Mouse (Mus musculus) embryonic facial prominence, embryonic 13.5 days (tissue): ENCODE measurements at regions not wholly inside any gene's neighbourhood (a gene's known extent, or its start where the extent isn't known, plus 50 kb on each side); places are given as distances from the start of the nearest gene placed in this dataset.

Experiments
- ATAC-seq: fragments of 200-750 bp; cut with Nextera tagmentation; 2 replicates; pipeline ENCODE4 v1.8.0; 2017; ENCODE audit warnings: low read depth; ENCODE audit not compliant: insufficient number of reproducible peaks, insufficient read depth, low FRiP score, low TSS enrichment
- H3K27ac ChIP-seq: fragments of 300-500 bp; sonication (generic); 2 replicates; pipeline ENCODE4 v1.5.1; 2015; ENCODE audit warnings: moderate library complexity, mild to moderate bottlenecking, inconsistent platforms
- H3K27me3 ChIP-seq: fragments of 300-500 bp; sonication (generic); 2 replicates; pipeline ENCODE4 v1.6.1; 2015; ENCODE audit warnings: mild to moderate bottlenecking, inconsistent platforms
- H3K36me3 ChIP-seq: fragments of 300-500 bp; sonication (generic); 2 replicates; pipeline ENCODE4 v1.6.1; 2015; ENCODE audit warnings: mild to moderate bottlenecking, inconsistent platforms
- H3K4me1 ChIP-seq: fragments of 300-500 bp; sonication (generic); 2 replicates; pipeline ENCODE4 v1.6.1; 2015; ENCODE audit warnings: inconsistent platforms
- H3K4me2 ChIP-seq: fragments of 300-500 bp; sonication (generic); 2 replicates; pipeline ENCODE4 v1.6.1; 2015; ENCODE audit warnings: moderate library complexity, mild to moderate bottlenecking, inconsistent platforms
- H3K4me3 ChIP-seq: fragments of 300-500 bp; sonication (generic); 2 replicates; pipeline ENCODE4 v1.5.1; 2015; ENCODE audit warnings: mild to moderate bottlenecking, inconsistent platforms
- H3K9ac ChIP-seq: fragments of 300-500 bp; sonication (generic); 2 replicates; pipeline ENCODE4 v1.6.1; 2015; ENCODE audit warnings: mild to moderate bottlenecking, inconsistent platforms
- H3K9me3 ChIP-seq: fragments of 300-500 bp; sonication (generic); 2 replicates; pipeline ENCODE4 v1.6.1; 2016; ENCODE audit warnings: inconsistent platforms
- WGBS: fragments of 180-500 bp; shearing (Covaris S2); methylation state at CpG from one replicate; pipeline ENCODE4 v1.1.7; 2015; ENCODE audit warnings: mixed read lengths; 5-methylcytosine and 5-hydroxymethylcytosine counted together

DNA sequence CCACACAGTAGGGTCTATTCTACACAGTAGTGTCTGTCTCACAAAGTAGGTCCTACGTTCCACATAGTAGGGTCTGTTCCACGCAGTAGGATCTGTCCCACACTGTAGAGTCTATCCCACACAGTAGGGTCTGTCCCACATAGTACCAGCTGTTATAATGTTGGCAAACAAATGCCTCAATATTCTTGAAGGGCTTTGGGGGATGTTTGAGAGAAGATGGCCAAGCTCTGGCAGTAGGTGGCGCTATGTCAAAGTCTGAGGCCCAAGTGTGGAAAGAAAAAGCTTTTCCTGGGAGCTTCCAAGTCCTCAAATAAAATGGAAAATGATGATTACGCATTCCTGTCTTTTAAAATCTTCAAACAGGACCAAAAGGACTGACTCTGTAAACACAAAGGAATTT, 125.7 kb downstream of the 9530068E07Rik start:
- 38% methylated on average over 4 of the region's 4 CpGs for WGBS
- no peak overlapping the region for H3K4me3 ChIP-seq
- no peak overlapping the region for H3K9ac ChIP-seq
- no peak overlapping the region for H3K4me2 ChIP-seq
- no peak overlapping the region for H3K27ac ChIP-seq
- no peaks in the 10 kb centered on the region for H3K9me3 ChIP-seq
- no peaks in the 10 kb centered on the region for H3K27me3 ChIP-seq
- no peak for ATAC-seq
- no peaks in the 10 kb centered on the region for H3K36me3 ChIP-seq
- H3K4me1 ChIP-seq, result no peaks in the 10 kb centered on the region

- Histone ChIP-seq H3K9me3 (no peaks in the 10 kb centered on the region), H3K36me3 (no peaks in the 10 kb centered on the region), H3K4me3 (no peak overlapping the region), H3K27ac (no peak overlapping the region), H3K4me1 (no peaks in the 10 kb centered on the region), H3K27me3 (no peaks in the 10 kb centered on the region), H3K4me2 (no peak overlapping the region), H3K9ac (no peak overlapping the region)
- no peak for ATAC-seq
- 66% methylated on average over 3 of the region's 3 CpGs for WGBS
Observed at GRCm38 (mm10) chr11:52522384-52522783, 126.2 kb downstream of the 9530068E07Rik start.

DNA sequence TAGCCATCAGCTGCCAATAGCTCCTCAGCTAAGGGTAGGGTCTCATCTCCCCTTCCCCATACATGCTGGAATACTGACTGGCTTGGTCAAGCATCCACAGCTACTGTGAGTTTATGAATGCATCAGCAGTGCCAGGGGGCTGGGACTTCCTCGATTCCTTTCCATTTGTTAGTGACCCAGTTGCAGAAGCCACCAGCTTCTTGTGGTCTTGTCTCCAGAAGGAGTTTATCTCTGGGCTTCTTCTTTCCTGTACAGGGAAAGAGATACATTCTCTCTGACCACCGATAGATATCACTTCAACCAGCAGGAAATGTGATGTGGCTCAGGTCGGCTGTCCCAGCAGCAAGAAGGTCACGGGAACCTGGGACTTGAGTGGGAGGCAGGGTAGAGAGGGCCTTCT, 127.0 kb downstream of the 9530068E07Rik start:
- Histone ChIP-seq H3K27ac (no peak overlapping the region), H3K27me3 (no peaks in the 10 kb centered on the region), H3K4me2 (no peak overlapping the region), H3K9ac (no peak overlapping the region), H3K4me3 (no peak overlapping the region), H3K36me3 (no peaks in the 10 kb centered on the region), H3K9me3 (no peaks in the 10 kb centered on the region), H3K4me1 (no peaks in the 10 kb centered on the region)
- no peak for ATAC-seq
- WGBS, result 77% methylated on average over 4 of the region's 4 CpGs

- H3K4me2 ChIP-seq, result no peak overlapping the region
- no peaks in the 10 kb centered on the region for H3K4me1 ChIP-seq
- H3K9me3 ChIP-seq, result no peaks in the 10 kb centered on the region
- no peaks in the 10 kb centered on the region for H3K27me3 ChIP-seq
- no peak overlapping the region for H3K4me3 ChIP-seq
- H3K9ac ChIP-seq, result no peak overlapping the region
- WGBS, result 58% methylated on average over 2 of the region's 2 CpGs
- no peaks in the 10 kb centered on the region for H3K36me3 ChIP-seq
- no peak overlapping the region for H3K27ac ChIP-seq
- no peak for ATAC-seq
Observed at GRCm38 (mm10) chr11:52523671-52524070, 127.4 kb downstream of the 9530068E07Rik start.

GRCm38 (mm10) chr11:52525446-52525845, 129.2 kb downstream of the 9530068E07Rik start:
- no peaks in the 10 kb centered on the region for H3K4me1 ChIP-seq
- 48% methylated on average over 6 of the region's 6 CpGs for WGBS
- no peak overlapping the region for H3K9ac ChIP-seq
- no peaks in the 10 kb centered on the region for H3K36me3 ChIP-seq
- H3K27ac ChIP-seq, result no peak overlapping the region
- no peak for ATAC-seq
- no peaks in the 10 kb centered on the region for H3K27me3 ChIP-seq
- H3K9me3 ChIP-seq, result no peaks in the 10 kb centered on the region
- H3K4me2 ChIP-seq, result no peak overlapping the region
- H3K4me3 ChIP-seq, result no peak overlapping the region

- Histone ChIP-seq H3K9me3 (no peaks in the 10 kb centered on the region), H3K4me3 (no peak overlapping the region), H3K9ac (no peak overlapping the region), H3K4me2 (no peak overlapping the region), H3K4me1 (no peaks in the 10 kb centered on the region), H3K36me3 (no peaks in the 10 kb centered on the region), H3K27ac (no peak overlapping the region), H3K27me3 (no peaks in the 10 kb centered on the region)
- 79% methylated on average over 6 of the region's 6 CpGs for WGBS
- no peak for ATAC-seq
Observed at GRCm38 (mm10) chr11:52526306-52526705, 130.1 kb downstream of the 9530068E07Rik start.

DNA sequence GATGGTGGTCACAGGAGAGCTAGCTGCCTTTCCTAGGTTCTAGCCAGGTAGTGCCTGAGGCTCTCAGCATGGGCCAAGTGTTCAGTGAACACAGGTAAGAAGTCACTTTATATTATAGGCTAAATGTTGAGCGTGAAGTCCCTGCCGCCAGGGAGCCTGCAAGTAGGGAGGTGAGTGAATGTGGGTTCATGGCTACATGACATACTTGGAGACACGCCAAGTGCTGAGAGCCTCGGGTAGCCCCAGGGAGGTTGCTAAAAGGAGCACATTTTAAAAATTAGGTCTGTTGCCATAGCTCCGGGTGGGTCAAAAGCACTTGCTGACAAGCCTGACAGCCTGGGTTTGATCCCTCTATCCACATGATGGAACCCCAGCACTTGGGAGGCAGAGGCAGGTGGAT, 137.2 kb downstream of the 9530068E07Rik start:
- H3K4me2 ChIP-seq, result no peak overlapping the region
- H3K27me3 ChIP-seq, result no peaks in the 10 kb centered on the region
- 46% methylated on average over 5 of the region's 5 CpGs for WGBS
- ATAC-seq, result no peak
- no peaks in the 10 kb centered on the region for H3K9me3 ChIP-seq
- no peak overlapping the region for H3K4me3 ChIP-seq
- H3K9ac ChIP-seq, result no peak overlapping the region
- H3K36me3 ChIP-seq, result no peaks in the 10 kb centered on the region
- peaks cover 7% of the 10 kb centered on the region for H3K4me1 ChIP-seq
- H3K27ac ChIP-seq, result no peak overlapping the region

- no peak overlapping the region for H3K4me2 ChIP-seq
Observed at GRCm38 (mm10) chr11:52534586-52534985, 138.4 kb downstream of the 9530068E07Rik start.

GRCm38 (mm10) chr11:52536211-52536610, 140.0 kb downstream of the 9530068E07Rik start:
- H3K9ac ChIP-seq, result no peak overlapping the region
- no peaks in the 10 kb centered on the region for H3K9me3 ChIP-seq
- ATAC-seq, result no peak
- H3K27me3 ChIP-seq, result no peaks in the 10 kb centered on the region
- 73% methylated on average over 2 of the region's 2 CpGs for WGBS
- H3K4me3 ChIP-seq, result no peak overlapping the region
- no peak overlapping the region for H3K27ac ChIP-seq
- H3K4me2 ChIP-seq, result no peak overlapping the region
- peaks cover 11% of the 10 kb centered on the region for H3K4me1 ChIP-seq
- H3K36me3 ChIP-seq, result no peaks in the 10 kb centered on the region

More at GRCm38 (mm10) chr11:52534586-52534985, 138.4 kb downstream of the 9530068E07Rik start:
- H3K9me3 ChIP-seq, result no peaks in the 10 kb centered on the region
- H3K4me3 ChIP-seq, result no peak overlapping the region
- no peak overlapping the region for H3K27ac ChIP-seq
- peaks cover 7% of the 10 kb centered on the region for H3K4me1 ChIP-seq
- no peak overlapping the region for H3K9ac ChIP-seq
- no peaks in the 10 kb centered on the region for H3K27me3 ChIP-seq
- no peak for ATAC-seq
- 64% methylated on average over 13 of the region's 13 CpGs for WGBS
- no peaks in the 10 kb centered on the region for H3K36me3 ChIP-seq

DNA sequence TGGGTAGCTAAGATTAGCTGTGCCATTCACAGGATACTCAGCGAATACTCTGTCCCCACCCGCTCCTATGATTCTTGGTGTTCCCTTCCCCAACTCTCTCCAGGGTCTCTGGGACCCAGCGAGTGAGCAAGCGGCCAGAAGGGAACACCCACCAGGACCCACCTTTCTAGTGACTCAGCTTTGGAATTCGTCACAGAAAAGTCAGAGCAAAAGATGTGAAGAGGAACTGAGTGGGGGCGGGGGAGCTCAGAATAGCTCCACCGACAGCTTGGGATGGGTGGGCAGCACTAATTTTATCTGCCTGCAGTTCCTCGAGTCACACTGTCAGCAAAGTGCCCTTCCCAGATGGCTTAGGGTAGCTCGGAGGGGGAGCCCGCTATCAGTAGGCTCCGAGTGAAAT, 140.6 kb downstream of the 9530068E07Rik start:
- Histone ChIP-seq H3K4me3 (no peak overlapping the region), H3K9me3 (no peaks in the 10 kb centered on the region), H3K9ac (no peak overlapping the region), H3K27me3 (no peaks in the 10 kb centered on the region), H3K27ac (no peak overlapping the region), H3K4me2 (no peak overlapping the region), H3K36me3 (no peaks in the 10 kb centered on the region), H3K4me1 (peaks cover 11% of the 10 kb centered on the region)
- ATAC-seq, result no peak
- WGBS, result 64% methylated on average over 11 of the region's 11 CpGs

- Histone ChIP-seq H3K27me3 (no peaks in the 10 kb centered on the region), H3K36me3 (no peaks in the 10 kb centered on the region), H3K27ac (no peak overlapping the region), H3K4me2 (no peak overlapping the region), H3K4me3 (no peak overlapping the region), H3K9me3 (no peaks in the 10 kb centered on the region), H3K4me1 (peaks cover 11% of the 10 kb centered on the region), H3K9ac (no peak overlapping the region)
- WGBS, result 67% methylated on average over 4 of the region's 4 CpGs
- ATAC-seq, result no peak
Observed at GRCm38 (mm10) chr11:52537819-52538435, 141.7 kb downstream of the 9530068E07Rik start.

DNA sequence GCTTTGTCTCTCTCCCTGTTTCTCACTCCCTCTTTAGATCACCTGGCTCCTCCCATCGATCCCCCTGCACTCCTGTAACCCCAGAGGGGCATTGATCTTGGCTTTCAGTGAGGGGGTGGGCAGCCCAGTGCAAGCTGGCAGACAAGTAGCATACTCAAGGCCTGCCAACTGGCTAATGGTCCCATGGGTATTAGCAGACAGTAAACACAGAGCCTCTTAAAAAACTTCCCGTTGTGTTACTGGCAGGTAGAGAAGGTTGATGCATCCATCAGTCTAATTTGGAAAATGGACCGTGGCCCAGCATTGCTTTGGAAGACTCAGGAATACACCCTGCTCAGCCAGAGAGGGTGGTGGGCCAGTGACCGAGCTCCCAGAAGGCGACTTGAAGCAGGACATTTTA, 145.0 kb downstream of the 9530068E07Rik start:
- H3K9ac ChIP-seq, result no peak overlapping the region
- WGBS, result 74% methylated on average over 5 of the region's 5 CpGs
- no peak overlapping the region for H3K27ac ChIP-seq
- H3K4me2 ChIP-seq, result no peak overlapping the region
- no peaks in the 10 kb centered on the region for H3K9me3 ChIP-seq
- peaks cover 4% of the 10 kb centered on the region; the same call in 1 of the 2 replicates for H3K4me1 ChIP-seq
- no peaks in the 10 kb centered on the region for H3K36me3 ChIP-seq
- no peak overlapping the region for H3K4me3 ChIP-seq
- ATAC-seq, result no peak
- no peaks in the 10 kb centered on the region for H3K27me3 ChIP-seq
